Mouse (Mus musculus) liver, embryonic 11.5 days (tissue): Measurements from ENCODE around the gene Xrcc1. TPM values are rescaled to one million over a fixed set of nuclear protein-coding genes. Genes with fewer than 3 reads are reported as not detected.

Experiments
- ATAC-seq: fragments of 200-750 bp; cut with Nextera tagmentation; replicated peaks from 2 replicates; pipeline ENCODE4 v1.8.0; 2017; ENCODE audit warnings: moderate number of reproducible peaks, mild to moderate bottlenecking, moderate TSS enrichment, moderate library complexity; ENCODE audit not compliant: low FRiP score
- DNase-seq: peaks from one replicate; pipeline ENCODE4 v3.0.0-alpha.2; 2017; ENCODE audit warnings: low spot score
- H3K27ac ChIP-seq: fragments of 300-500 bp; sonication (generic); 2 replicates; pipeline ENCODE4 v1.5.1; 2014; ENCODE audit warnings: mild to moderate bottlenecking, low read depth, low read length, control low read depth
- H3K27me3 ChIP-seq: fragments of 300-500 bp; sonication (generic); replicated peaks from 2 replicates; pipeline ENCODE4 v1.6.1; 2014; ENCODE audit warnings: low read length, mixed read lengths; ENCODE audit not compliant: control insufficient read depth, insufficient read depth
- H3K36me3 ChIP-seq: fragments of 300-500 bp; sonication (generic); 2 replicates; pipeline ENCODE4 v1.6.1; 2014; ENCODE audit warnings: mild to moderate bottlenecking, low read length, moderate library complexity, mixed read lengths; ENCODE audit not compliant: control insufficient read depth, insufficient read depth
- H3K4me1 ChIP-seq: fragments of 300-500 bp; sonication (generic); replicated peaks from 2 replicates; pipeline ENCODE4 v1.6.1; 2014; ENCODE audit warnings: low read length, mixed read lengths; ENCODE audit not compliant: control insufficient read depth, insufficient read depth
- H3K4me2 ChIP-seq: fragments of 300-500 bp; sonication (generic); 2 replicates; pipeline ENCODE4 v1.6.1; 2014; ENCODE audit warnings: mild to moderate bottlenecking, control low read depth, moderate library complexity
- H3K4me3 ChIP-seq: fragments of 300-500 bp; sonication (generic); 2 replicates; pipeline ENCODE4 v1.5.1; 2014; ENCODE audit warnings: low read depth, low read length, control low read depth
- H3K9ac ChIP-seq: fragments of 300-500 bp; sonication (generic); 2 replicates; pipeline ENCODE4 v1.6.1; 2014; ENCODE audit warnings: low read depth, low read length, control low read depth
- H3K9me3 ChIP-seq: fragments of 300-500 bp; sonication (generic); 2 replicates; pipeline ENCODE4 v1.6.1; 2016; ENCODE audit warnings: low read length, inconsistent platforms, mixed read lengths; ENCODE audit not compliant: control insufficient read depth
- WGBS: fragments of 180-500 bp; shearing (Covaris S2); extraction: QIAGEN DNeasy Blood & Tissue Kit; methylation state at CpG from one replicate; pipeline ENCODE4 v1.1.7; 2014; 5-methylcytosine and 5-hydroxymethylcytosine counted together
- polyA plus RNA-seq: library from polyadenylated mRNA; unstranded; fragments of >200 nt; fragmentation: Nextera tagmentation; extraction: Ambion mirVana; gene quantifications from 2 replicates; pipeline ENCODE4 v1.2.1, GENCODE M21; 2014

The Xrcc1 gene
- polyA plus RNA-seq = 91.0 and 102 TPM in 2 replicates

DNA sequence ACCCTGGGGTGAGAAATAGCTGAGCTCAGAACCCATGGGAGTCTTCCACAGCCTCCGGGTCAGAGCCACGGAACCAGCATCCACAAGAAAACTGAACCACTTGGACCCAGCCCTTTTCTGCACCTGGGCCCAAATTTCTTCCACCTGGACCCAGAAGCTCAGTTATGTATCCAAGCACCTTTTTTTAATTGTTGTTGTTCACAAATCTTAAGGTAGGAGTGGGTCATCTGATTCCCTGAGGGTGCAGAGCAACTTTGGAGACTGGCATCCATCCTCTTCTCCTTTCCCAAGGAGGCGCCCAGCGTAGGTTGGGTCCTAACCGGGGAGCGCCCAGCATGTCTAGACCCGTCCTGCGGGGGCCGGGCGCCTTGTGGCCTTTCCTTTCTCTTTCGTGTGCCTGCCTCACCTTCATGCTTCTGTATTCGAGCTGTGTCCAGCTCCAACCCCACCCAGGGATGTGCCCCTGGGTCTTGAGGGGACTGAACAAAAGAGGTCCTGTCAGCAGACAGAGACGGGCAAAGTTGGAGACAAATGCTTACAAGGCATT lies at the start of gene Xrcc1, which contains the start of gene Pinlyp:
Gene Xrcc1, plus strand, starts transcription at position 222 of the 547 bp plus-strand sequence.
Gene Pinlyp, minus strand, starts transcription at position 51 of the 547 bp plus-strand sequence.
- H3K4me2 ChIP-seq = peak within 1 kb of the TSS; percentile 80
- H3K27ac ChIP-seq = peak within 1 kb of the TSS; percentile 34; the same call in 1 of the 2 replicates
- ATAC-seq = peak; percentile 4; the same call in 1 of the 2 replicates

DNA sequence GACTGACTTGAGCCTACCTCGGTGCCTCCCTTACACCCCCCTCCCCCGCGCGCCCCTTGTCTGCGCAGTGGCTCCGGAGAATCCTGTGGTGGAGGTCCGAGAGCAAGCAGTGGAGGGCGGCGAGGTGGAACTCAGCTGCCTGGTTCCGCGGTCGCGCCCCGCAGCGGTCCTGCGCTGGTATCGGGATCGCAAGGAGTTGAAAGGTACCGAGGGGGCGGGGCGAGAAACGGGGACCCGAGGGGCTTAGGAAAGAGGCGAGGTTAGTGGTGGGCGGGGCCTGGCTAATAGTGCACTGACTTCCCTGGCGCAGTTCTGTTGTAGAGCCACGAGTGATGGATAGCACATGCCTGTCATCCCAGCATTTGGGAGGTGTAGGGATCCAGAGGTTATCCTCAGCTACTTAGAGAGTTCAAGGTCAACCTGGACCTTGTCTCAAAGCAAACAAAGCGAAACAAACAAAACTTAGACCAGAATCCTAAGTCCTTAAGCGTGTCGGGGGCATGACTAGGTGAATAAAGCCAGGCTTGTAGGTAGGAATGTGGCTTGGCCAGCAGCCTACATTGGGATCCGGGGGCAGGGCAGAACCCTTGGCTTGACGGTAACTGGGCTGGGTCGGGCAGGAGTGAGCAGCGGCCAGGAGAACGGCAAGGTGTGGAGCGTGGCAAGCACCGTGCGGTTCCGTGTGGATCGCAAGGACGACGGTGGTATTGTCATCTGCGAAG lies 46.1 kb upstream of the Xrcc1 start:
- 12% methylated on average over 43 of the region's 43 CpGs for WGBS
- Histone ChIP-seq H3K4me1 (peaks cover 7% of the 10 kb centered on the region), H3K4me2 (peak overlapping the region; percentile 55), H3K27me3 (peaks cover 59% of the 10 kb centered on the region), H3K9ac (no peak overlapping the region), H3K9me3 (peaks cover 4% of the 10 kb centered on the region; the same call in 1 of the 2 replicates), H3K27ac (no peak overlapping the region), H3K36me3 (no peaks in the 10 kb centered on the region), H3K4me3 (peak overlapping the region; percentile 36)
- no peak for ATAC-seq
- no peak for DNase-seq

More for the DNA sequence above, at the start of gene Xrcc1, which contains the start of gene Pinlyp:
- H3K4me3 ChIP-seq = peak within 1 kb of the TSS; percentile 65
- H3K9me3 ChIP-seq = no peaks in the 10 kb centered on the region
- H3K4me1 ChIP-seq = peaks cover 10% of the 10 kb centered on the region
- no peak for DNase-seq
- H3K27me3 ChIP-seq = no peaks in the 10 kb centered on the region
- H3K9ac ChIP-seq = peak within 1 kb of the TSS; percentile 67
- WGBS = 41% methylated on average over 13 of the region's 13 CpGs
- H3K36me3 ChIP-seq = peaks cover 11% of the 10 kb centered on the region; the same call in 1 of the 2 replicates

DNA sequence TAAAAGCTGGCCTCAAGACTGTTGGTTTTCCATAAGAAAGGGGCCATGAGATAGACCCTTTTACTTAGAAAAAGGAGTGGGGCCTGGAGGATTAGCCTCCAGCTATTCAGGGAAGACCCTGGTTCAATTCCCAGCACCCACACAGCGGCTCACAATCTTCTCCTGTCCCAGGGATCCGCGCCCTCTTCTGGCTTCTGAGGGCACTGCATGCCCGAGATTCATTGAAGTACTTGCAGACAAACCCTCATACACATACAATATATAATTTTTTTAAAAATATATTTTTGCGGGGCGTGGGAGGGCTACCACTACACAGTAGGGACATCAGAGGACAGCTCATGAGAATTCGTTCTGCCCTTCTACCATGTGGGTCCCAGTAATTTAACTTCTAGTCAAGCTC lies 45.2 kb upstream of the Xrcc1 start:
- WGBS = 23% methylated on average over 7 of the region's 7 CpGs
- no peak for ATAC-seq
- H3K27me3 ChIP-seq = peaks cover 59% of the 10 kb centered on the region
- peaks cover 11% of the 10 kb centered on the region for H3K4me1 ChIP-seq
- H3K27ac ChIP-seq = no peak overlapping the region
- H3K4me2 ChIP-seq = no peak overlapping the region
- H3K36me3 ChIP-seq = no peaks in the 10 kb centered on the region
- no peak overlapping the region for H3K4me3 ChIP-seq
- H3K9ac ChIP-seq = no peak overlapping the region
- peak; percentile 49 for DNase-seq
- H3K9me3 ChIP-seq = peaks cover 4% of the 10 kb centered on the region; the same call in 1 of the 2 replicates

DNA sequence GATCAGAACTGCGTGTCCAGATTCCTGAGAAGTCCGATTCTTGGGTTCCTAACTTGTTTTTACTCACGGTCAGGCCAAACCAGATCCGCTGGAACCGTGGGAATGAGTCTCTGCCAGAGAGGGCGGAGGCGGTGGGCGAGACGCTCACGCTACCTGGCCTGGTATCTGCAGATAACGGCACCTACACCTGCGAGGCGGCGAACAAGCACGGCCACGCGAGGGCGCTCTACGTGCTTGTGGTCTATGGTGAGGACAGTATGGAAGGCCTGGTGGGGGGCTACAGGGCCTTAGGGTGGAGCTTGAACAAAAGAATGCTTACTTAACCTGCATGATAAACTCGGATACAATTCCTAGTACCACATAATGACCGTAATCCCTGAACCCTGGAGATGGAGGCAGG lies 44.6 kb upstream of the Xrcc1 start:
- H3K27ac ChIP-seq = no peak overlapping the region
- no peak overlapping the region for H3K4me2 ChIP-seq
- no peak overlapping the region for H3K4me3 ChIP-seq
- peaks cover 59% of the 10 kb centered on the region for H3K27me3 ChIP-seq
- ATAC-seq (no peak), DNase-seq (no peak)
- WGBS = 30% methylated on average over 21 of the region's 21 CpGs
- peaks cover 4% of the 10 kb centered on the region; the same call in 1 of the 2 replicates for H3K9me3 ChIP-seq
- peaks cover 16% of the 10 kb centered on the region for H3K4me1 ChIP-seq
- no peaks in the 10 kb centered on the region for H3K36me3 ChIP-seq
- H3K9ac ChIP-seq = no peak overlapping the region

DNA sequence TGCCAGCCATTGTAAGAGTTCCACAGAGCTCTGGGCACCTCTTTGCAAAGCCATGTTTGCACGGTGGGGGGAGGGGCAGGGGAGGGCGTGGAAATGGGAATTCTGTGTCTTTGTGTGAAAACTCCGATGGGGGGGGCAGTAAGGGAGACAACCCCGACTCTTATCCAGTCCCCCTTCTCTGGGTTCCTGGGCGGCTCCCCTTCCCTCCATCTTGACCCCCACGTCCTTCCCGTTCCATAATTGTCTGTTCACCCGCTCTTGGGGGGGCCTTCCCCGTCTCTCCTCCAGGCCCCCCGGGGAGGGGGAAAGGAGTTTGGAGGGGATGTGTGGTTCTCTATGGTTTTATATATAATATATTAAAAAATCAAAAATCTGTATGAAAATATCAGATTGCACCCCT lies 42.1 kb upstream of the Xrcc1 start:
- Histone ChIP-seq H3K4me2 (peak overlapping the region; percentile 34), H3K36me3 (no peaks in the 10 kb centered on the region), H3K27ac (no peak overlapping the region), H3K27me3 (peaks cover 48% of the 10 kb centered on the region), H3K4me1 (peaks cover 26% of the 10 kb centered on the region), H3K9ac (no peak overlapping the region), H3K4me3 (no peak overlapping the region), H3K9me3 (peaks cover 4% of the 10 kb centered on the region; the same call in 1 of the 2 replicates)
- DNase-seq (no peak), ATAC-seq (no peak)
- WGBS = 19% methylated on average over 10 of the region's 10 CpGs

GRCm38 (mm10) chr7:24504868-24505267 lies 41.2 kb upstream of the Xrcc1 start:
- Histone ChIP-seq H3K27ac (no peak overlapping the region), H3K36me3 (no peaks in the 10 kb centered on the region), H3K27me3 (peaks cover 39% of the 10 kb centered on the region), H3K9ac (no peak overlapping the region), H3K4me1 (peaks cover 26% of the 10 kb centered on the region), H3K9me3 (peaks cover 4% of the 10 kb centered on the region; the same call in 1 of the 2 replicates), H3K4me3 (no peak overlapping the region), H3K4me2 (peak overlapping the region; percentile 22; the same call in 1 of the 2 replicates)
- ATAC-seq = no peak
- no peak for DNase-seq
- WGBS = 13% methylated on average over 4 of the region's 4 CpGs

DNA sequence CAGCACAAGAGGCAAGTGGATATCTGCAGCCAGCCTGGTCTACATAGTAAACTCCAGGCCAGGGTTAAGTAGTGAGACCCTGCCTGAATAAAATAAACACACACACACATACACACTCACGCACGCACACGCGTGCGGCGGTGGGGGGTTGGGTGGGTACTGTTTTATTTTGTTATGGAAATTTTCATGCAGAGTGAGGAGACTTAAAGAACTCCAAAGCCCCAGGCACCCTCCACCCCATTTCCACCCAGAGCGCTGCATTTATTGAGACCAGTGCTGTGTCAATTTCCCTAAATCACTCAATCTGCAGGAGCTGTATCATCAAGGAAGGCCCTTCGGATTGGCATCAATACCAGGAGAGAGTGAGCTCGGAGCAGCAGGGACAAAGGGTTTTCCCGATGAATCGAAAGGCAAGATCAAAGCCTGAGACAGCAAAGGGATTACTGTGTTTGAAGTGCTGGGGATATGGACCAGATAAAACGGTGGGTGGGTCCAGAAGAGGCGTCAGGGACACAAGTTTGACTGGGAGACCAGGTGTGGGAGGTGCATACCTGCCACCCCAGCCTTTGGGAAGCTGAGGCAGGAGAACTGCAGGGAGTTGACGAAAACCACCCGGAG lies 40.5 kb upstream of the Xrcc1 start:
- WGBS = 34% methylated on average over 15 of the region's 15 CpGs

GRCm38 (mm10) chr7:24506065-24506459 lies 40.0 kb upstream of the Xrcc1 start:
- H3K9ac ChIP-seq = peak overlapping the region; percentile 95; the same call in 1 of the 2 replicates
- no peaks in the 10 kb centered on the region for H3K36me3 ChIP-seq
- H3K4me2 ChIP-seq = peak overlapping the region; percentile 91
- no peak for ATAC-seq
- 33% methylated on average over 3 of the region's 3 CpGs for WGBS
- peak overlapping the region; percentile 84 for H3K4me3 ChIP-seq
- no peak overlapping the region for H3K27ac ChIP-seq
- no peaks in the 10 kb centered on the region for H3K9me3 ChIP-seq
- H3K27me3 ChIP-seq = peaks cover 28% of the 10 kb centered on the region
- no peak for DNase-seq
- H3K4me1 ChIP-seq = peaks cover 26% of the 10 kb centered on the region

More for the DNA sequence above, 40.5 kb upstream of the Xrcc1 start:
- H3K4me2 ChIP-seq = peak overlapping the region; percentile 91
- H3K27ac ChIP-seq = no peak overlapping the region
- no peak overlapping the region for H3K9ac ChIP-seq
- peaks cover 4% of the 10 kb centered on the region; the same call in 1 of the 2 replicates for H3K9me3 ChIP-seq
- no peaks in the 10 kb centered on the region for H3K36me3 ChIP-seq
- peaks cover 32% of the 10 kb centered on the region for H3K27me3 ChIP-seq
- ATAC-seq (no peak), DNase-seq (no peak)
- H3K4me1 ChIP-seq = peaks cover 26% of the 10 kb centered on the region
- no peak overlapping the region for H3K4me3 ChIP-seq
